Mouse (Mus musculus): ENCODE measurements around the gene Flt1. TPM values are rescaled to one million over a fixed set of nuclear protein-coding genes. Genes with fewer than 3 reads are reported as not detected.
"Not testable (repeated sequence)": the region's sequence is repeated elsewhere in the genome, so short reads cannot be mapped to it uniquely, and the experiment has no call there.

Gene Flt1
- polyA plus RNA-seq, 3 experiments from 2014 or later, result not detected

- no peak for ATAC-seq
Observed at GRCm38 (mm10) chr5:147607256-147607975, 118.4 kb downstream of the Flt1 start.

GRCm38 (mm10) chr5:147606751-147607150 is 119.1 kb downstream of the Flt1 start:
- no peak for ATAC-seq

GRCm38 (mm10) chr5:147601460-147602360 is 124.1 kb downstream of the Flt1 start:
- ATAC-seq, result no peak

- no peak for ATAC-seq
Observed at GRCm38 (mm10) chr5:147597825-147598224, 128.0 kb downstream of the Flt1 start.

- ATAC-seq, result no peak
Observed at GRCm38 (mm10) chr5:147589814-147590213, 136.0 kb downstream of the Flt1 start.

GRCm38 (mm10) chr5:147585070-147585469 is 140.7 kb downstream of the Flt1 start:
- ATAC-seq, result no peak

- ATAC-seq, result no peak
Observed at GRCm38 (mm10) chr5:147584648-147585047, 141.2 kb downstream of the Flt1 start.

GRCm38 (mm10) chr5:147583702-147584298 is 142.0 kb downstream of the Flt1 start:
- ATAC-seq, result peak; percentile 25

- ATAC-seq, result no peak
Observed at GRCm38 (mm10) chr5:147580181-147580580, 145.6 kb downstream of the Flt1 start.

GRCm38 (mm10) chr5:147579691-147580090 is 146.1 kb downstream of the Flt1 start:
- ATAC-seq, result no peak

- ATAC-seq, result no peak
Observed at GRCm38 (mm10) chr5:147579148-147579547, 146.7 kb downstream of the Flt1 start.

- ATAC-seq, result no peak
Observed at GRCm38 (mm10) chr5:147577003-147577402, 148.8 kb downstream of the Flt1 start.

GRCm38 (mm10) chr5:147574517-147574916 is 151.3 kb downstream of the Flt1 start:
- no peak for ATAC-seq

- no peak for ATAC-seq
Observed at GRCm38 (mm10) chr5:147573555-147573954, 152.3 kb downstream of the Flt1 start.

- no peak for ATAC-seq
Observed at GRCm38 (mm10) chr5:147572695-147573094, 153.1 kb downstream of the Flt1 start.

- no peak for ATAC-seq
Observed at GRCm38 (mm10) chr5:147566335-147566734, 159.5 kb downstream of the Flt1 start.

- ATAC-seq, result no peak
Observed at GRCm38 (mm10) chr5:147565444-147565843, 160.4 kb downstream of the Flt1 start.

GRCm38 (mm10) chr5:147564140-147564590 is 161.6 kb downstream of the Flt1 start:
- peak; percentile 90 for ATAC-seq

- peak; percentile 67 for ATAC-seq
Observed at GRCm38 (mm10) chr5:147563511-147564139, 162.2 kb downstream of the Flt1 start.

GRCm38 (mm10) chr5:147557641-147558040 is 168.2 kb downstream of the Flt1 start:
- not testable (repeated sequence) for ATAC-seq

GRCm38 (mm10) chr5:147551879-147552627 is 173.8 kb downstream of the Flt1 start:
- no peak for ATAC-seq
